Mouse (Mus musculus) G1E (cell line): ENCODE measurements at regions not wholly inside any gene's neighbourhood (a gene's known extent, or its start where the extent isn't known, plus 50 kb on each side); places are given as distances from the start of the nearest gene placed in this dataset.

Experiments
- ATAC-seq: 2 replicates; pipeline ENCODE4 v1.8.0; 2016; ENCODE audit warnings: mild to moderate bottlenecking; ENCODE audit not compliant: insufficient number of reproducible peaks, poor library complexity, low FRiP score, severe bottlenecking; ENCODE audit errors: extremely low read depth
- DNase-seq: peaks from one replicate; pipeline ENCODE4 v3.0.0; 2012; ENCODE audit warnings: low spot score
- H3K27me3 ChIP-seq: 2 replicates; pipeline ENCODE4 v1.6.1; 2012; ENCODE audit warnings: mild to moderate bottlenecking, low read length, inconsistent platforms; ENCODE audit not compliant: insufficient read depth
- H3K36me3 ChIP-seq: replicated peaks from 2 replicates; pipeline ENCODE3; 2012; ENCODE audit warnings: mild to moderate bottlenecking, inconsistent platforms
- H3K4me1 ChIP-seq: 2 replicates; pipeline ENCODE4 v1.6.1; 2012; ENCODE audit warnings: low read depth, low read length, inconsistent platforms, mixed read lengths; ENCODE audit not compliant: insufficient read depth
- H3K4me3 ChIP-seq: 2 replicates; pipeline ENCODE4 v1.5.1; 2012; ENCODE audit warnings: low read depth, mild to moderate bottlenecking, inconsistent platforms, low read length, moderate library complexity, mixed read lengths
- H3K9me3 ChIP-seq: replicated peaks from 2 replicates; pipeline ENCODE4 v1.6.1; 2012; ENCODE audit warnings: inconsistent platforms
- CTCF ChIP-seq: IDR thresholded peaks from 2 replicates; pipeline ENCODE4 v1.5.1; 2012; ENCODE audit warnings: low read depth, low read length, inconsistent platforms, mixed read lengths
- GATA1 ChIP-seq: IDR thresholded peaks from 2 replicates; pipeline ENCODE4 v1.6.1; 2012; ENCODE audit warnings: borderline replicate concordance, low read length, inconsistent platforms, mixed read lengths
- GATA2 ChIP-seq: IDR thresholded peaks from 2 replicates; pipeline ENCODE4 v1.6.1; 2012; ENCODE audit warnings: low read depth, low read length, inconsistent platforms, borderline replicate concordance
- POLR2AphosphoS5 ChIP-seq: IDR thresholded peaks from 2 replicates; pipeline ENCODE4 v1.6.1; 2012; ENCODE audit warnings: low read depth, low read length, inconsistent platforms; ENCODE audit not compliant: insufficient replicate concordance
- TAL1 ChIP-seq: conservative IDR thresholded peaks from 2 replicates; pipeline ENCODE4 v1.6.1; 2012; ENCODE audit warnings: low read depth, low read length, inconsistent platforms, mixed read lengths

GRCm38 (mm10) chr16:97292484-97293048, 64.0 kb upstream of the Bace2 start:
- Histone ChIP-seq H3K4me3 (no peak overlapping the region), H3K4me1 (no peaks in the 10 kb centered on the region), H3K36me3 (no peaks in the 10 kb centered on the region), H3K9me3 (no peaks in the 10 kb centered on the region), H3K27me3 (no peaks in the 10 kb centered on the region)
- no peak for DNase-seq
- no peak for ATAC-seq
- TF ChIP-seq TAL1 (no peak), POLR2AphosphoS5 (no peak), CTCF (no peak), GATA2 (no peak), GATA1 (no peak)

GRCm38 (mm10) chr16:97293273-97293672, 63.3 kb upstream of the Bace2 start:
- H3K9me3 ChIP-seq = no peaks in the 10 kb centered on the region
- no peaks in the 10 kb centered on the region for H3K27me3 ChIP-seq
- TF ChIP-seq POLR2AphosphoS5 = no peak
- peak; percentile 45; the same call in 1 of the 2 replicates for TF ChIP-seq CTCF
- no peaks in the 10 kb centered on the region for H3K36me3 ChIP-seq
- H3K4me1 ChIP-seq = no peaks in the 10 kb centered on the region
- H3K4me3 ChIP-seq = no peak overlapping the region
- DNase-seq = peak; percentile 23
- no peak for ATAC-seq

- Histone ChIP-seq H3K36me3 (no peaks in the 10 kb centered on the region), H3K4me3 (no peak overlapping the region), H3K9me3 (no peaks in the 10 kb centered on the region), H3K4me1 (no peaks in the 10 kb centered on the region), H3K27me3 (no peaks in the 10 kb centered on the region)
- ATAC-seq (no peak), DNase-seq (no peak)
- no peak for TF ChIP-seq POLR2AphosphoS5
- TF ChIP-seq GATA1 = no peak
- TF ChIP-seq CTCF = no peak
- TF ChIP-seq GATA2 = no peak
- no peak for TF ChIP-seq TAL1
Observed at GRCm38 (mm10) chr16:97297140-97297539, 59.4 kb upstream of the Bace2 start.

GRCm38 (mm10) chr16:97304156-97304735, 52.3 kb upstream of the Bace2 start:
- Histone ChIP-seq H3K36me3 (no peaks in the 10 kb centered on the region), H3K9me3 (no peaks in the 10 kb centered on the region), H3K27me3 (no peaks in the 10 kb centered on the region), H3K4me3 (no peak overlapping the region), H3K4me1 (no peaks in the 10 kb centered on the region)
- DNase-seq (no peak), ATAC-seq (no peak)
- TF ChIP-seq CTCF (no peak), TAL1 (no peak), POLR2AphosphoS5 (no peak), GATA1 (no peak), GATA2 (no peak)
